Mouse (Mus musculus): ENCODE data around the gene Saysd1. TPM values are rescaled to one million over a fixed set of nuclear protein-coding genes. Genes with fewer than 3 reads are reported as not detected.
"Not testable (repeated sequence)": the region's sequence is repeated elsewhere in the genome, so short reads cannot be mapped to it uniquely, and the experiment has no call there.

Saysd1 gene
- polyA plus RNA-seq, 1 experiment = 8.8 TPM

- TF ChIP-seq POLR2A (IDR thresholded peaks at IDR 0.05; ENCODE audit: borderline replicate concordance, extremely low read depth, insufficient read depth, insufficient read length, poor library complexity, severe bottlenecking) (no peak), CTCF (IDR thresholded peaks at IDR 0.05; ENCODE audit: borderline replicate concordance, extremely low read depth, insufficient read depth, insufficient read length) (no peak)
- no peak for DNase-seq (ENCODE audit: low read depth)
Measured at GRCm38 (mm10) chr14:20032016-20032737, 106.2 kb downstream of the Saysd1 start.

- no peak for TF ChIP-seq POLR2A (IDR thresholded peaks at IDR 0.05; ENCODE audit: borderline replicate concordance, extremely low read depth, insufficient read depth, insufficient read length, poor library complexity, severe bottlenecking)
- TF ChIP-seq CTCF (IDR thresholded peaks at IDR 0.05; ENCODE audit: borderline replicate concordance, extremely low read depth, insufficient read depth, insufficient read length) = no peak
Measured at GRCm38 (mm10) chr14:20029606-20030005, 108.7 kb downstream of the Saysd1 start.

GRCm38 (mm10) chr14:20027475-20027874 is 110.9 kb downstream of the Saysd1 start:
- not testable (repeated sequence) for DNase-seq (ENCODE audit: low read depth)

More at GRCm38 (mm10) chr14:20029606-20030005, 108.7 kb downstream of the Saysd1 start:
- no peak for DNase-seq (ENCODE audit: low read depth)

Other genes with a start within 250 kb of the Saysd1 start
- gene Gng2, start 160.9 kb downstream of the Saysd1 start, polyA plus RNA-seq (2012; rRNA removed) = 278 and 363 TPM in 2 replicates
- gene Kcnk5, start 43.3 kb upstream of the Saysd1 start, polyA plus RNA-seq (2012; rRNA removed) = 1.5 and 2.5 TPM in 2 replicates
- 0.05 TPM in 1 of 2 replicates, not detected in the other for gene Kcnk16, start 130.7 kb upstream of the Saysd1 start, polyA plus RNA-seq (2012; rRNA removed)
- 16.5 and 17.4 TPM in 2 replicates for gene Nudt13, start 156.2 kb upstream of the Saysd1 start, polyA plus RNA-seq (2012; rRNA removed)
- 37.6 and 38.1 TPM in 2 replicates for gene Ecd, start 209.6 kb upstream of the Saysd1 start, polyA plus RNA-seq (2012; rRNA removed)
- 54.0 and 59.6 TPM in 2 replicates for gene Fam149b, start 209.6 kb upstream of the Saysd1 start, polyA plus RNA-seq (2012; rRNA removed)

Data from brain, embryonic 14.5 days (tissue).